22 mouse cellular contexts compared by ENCODE assay signal in the genomic region with DNA sequence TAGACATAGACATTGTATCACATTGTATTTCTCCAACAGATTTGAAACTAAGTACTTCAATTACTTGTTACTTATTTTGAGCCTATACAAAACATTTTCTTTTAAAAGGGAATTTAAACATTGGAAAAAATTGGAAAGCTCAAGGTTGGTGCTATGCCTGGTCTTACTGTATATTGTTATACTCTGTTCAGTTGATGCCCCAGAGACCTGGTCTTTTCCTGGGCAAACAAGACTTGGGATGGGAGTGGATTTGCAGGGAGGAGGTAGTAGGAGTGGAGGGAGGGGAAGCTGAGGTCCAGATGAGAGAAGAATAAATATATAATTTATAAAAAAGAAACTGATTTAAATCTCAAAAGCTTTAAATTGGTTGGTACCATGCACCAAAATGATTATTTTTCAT.
DNase-seq lines count a peak whose midpoint lies in the region; ATAC-seq lines count a peak whose summit lies in the region.
"Had no signal": no experiment of that assay in that cellular context is flagged by ENCODE, and none has a peak within 500 bp of the region (broad histone marks: within the 10 kb centered on the region; RNA-seq: fewer than 3 reads in every experiment).

No protein-coding gene starts in this region.

- no peaks in the 10 kb centered on the region for H3K27me3 ChIP-seq in kidney, embryonic 14.5 days (ENCODE audit: control insufficient read depth, insufficient read depth, low read length)
- H3K27me3 ChIP-seq in limb, embryonic 12.5 days: no peaks in the 10 kb centered on the region
- no peaks in the 10 kb centered on the region for H3K27me3 ChIP-seq in limb, embryonic 15.5 days
- no peaks in the 10 kb centered on the region for H3K27me3 ChIP-seq in embryonic facial prominence, embryonic 10.5 days (replicated peaks; ENCODE audit: low read depth, poor library complexity, severe bottlenecking)
- H3K27me3 ChIP-seq: embryonic facial prominence, embryonic 13.5 days; embryonic facial prominence, embryonic 15.5 days; forebrain, embryonic 12.5 days had no signal

- no peak overlapping the region for H3K27ac ChIP-seq in kidney, embryonic 14.5 days (ENCODE audit: low read depth, low read length)
- peak overlapping the region; percentile 62; the same call in 1 of the 2 replicates for H3K27ac ChIP-seq in limb, embryonic 12.5 days
- no peak overlapping the region for H3K27ac ChIP-seq in limb, embryonic 15.5 days
- no peak overlapping the region for H3K27ac ChIP-seq in embryonic facial prominence, embryonic 10.5 days (replicated peaks)
- H3K27ac ChIP-seq: embryonic facial prominence, embryonic 13.5 days; embryonic facial prominence, embryonic 15.5 days; forebrain, embryonic 10.5 days; forebrain, embryonic 12.5 days had no signal

- no peak overlapping the region for H3K4me3 ChIP-seq in kidney, embryonic 14.5 days (ENCODE audit: low read length)
- no peak overlapping the region for H3K4me3 ChIP-seq in limb, embryonic 12.5 days (replicated peaks)
- H3K4me3 ChIP-seq in limb, embryonic 15.5 days: no peak overlapping the region
- H3K4me3 ChIP-seq in embryonic facial prominence, embryonic 10.5 days: no peak overlapping the region
- H3K4me3 ChIP-seq: embryonic facial prominence, embryonic 13.5 days; embryonic facial prominence, embryonic 15.5 days; erythroblast, embryonic 14.5 days; forebrain, embryonic 10.5 days; forebrain, embryonic 12.5 days had no signal

- no peak overlapping the region for H3K9ac ChIP-seq in kidney, embryonic 14.5 days (ENCODE audit: low read depth, low read length)
- H3K9ac ChIP-seq in limb, embryonic 12.5 days (replicated peaks): no peak overlapping the region
- no peak overlapping the region for H3K9ac ChIP-seq in limb, embryonic 15.5 days
- H3K9ac ChIP-seq: embryonic facial prominence, embryonic 13.5 days; embryonic facial prominence, embryonic 15.5 days; forebrain, embryonic 12.5 days had no signal

- ATAC-seq in kidney, embryonic 14.5 days (ENCODE audit: low FRiP score, low TSS enrichment): 0 out of 2 replicates have a peak, but pooled peaks have one; percentile 9
- ATAC-seq in limb, embryonic 12.5 days (ENCODE audit: insufficient number of reproducible peaks, insufficient read depth, low FRiP score, low TSS enrichment, low read depth): peak; percentile 26; the same call in 1 of the 2 replicates
- ATAC-seq in limb, embryonic 15.5 days (ENCODE audit: insufficient number of reproducible peaks, low FRiP score, low TSS enrichment, low read depth): 0 out of 2 replicates have a peak, but pooled peaks have one; percentile 7
- no peak for ATAC-seq in CD4-positive, CD25-positive, alpha-beta regulatory T cell, adult 4 months
- ATAC-seq: forebrain, embryonic 14.5 days; forebrain, embryonic 16.5 days had no signal

- H3K36me3 ChIP-seq in kidney, embryonic 14.5 days (ENCODE audit: control insufficient read depth, insufficient read depth, low read length): no peaks in the 10 kb centered on the region
- H3K36me3 ChIP-seq in limb, embryonic 12.5 days: no peaks in the 10 kb centered on the region
- no peaks in the 10 kb centered on the region for H3K36me3 ChIP-seq in limb, embryonic 15.5 days
- no peaks in the 10 kb centered on the region for H3K36me3 ChIP-seq in embryonic facial prominence, embryonic 10.5 days (replicated peaks)
- H3K36me3 ChIP-seq: embryonic facial prominence, embryonic 13.5 days; embryonic facial prominence, embryonic 15.5 days; forebrain, embryonic 10.5 days; forebrain, embryonic 12.5 days had no signal

- H3K4me2 ChIP-seq in kidney, embryonic 14.5 days (replicated peaks; ENCODE audit: low read depth, low read length): no peak overlapping the region
- no peak overlapping the region for H3K4me2 ChIP-seq in limb, embryonic 12.5 days
- H3K4me2 ChIP-seq in limb, embryonic 15.5 days: no peak overlapping the region
- H3K4me2 ChIP-seq: embryonic facial prominence, embryonic 13.5 days; embryonic facial prominence, embryonic 15.5 days; forebrain, embryonic 12.5 days had no signal

- DNase-seq in kidney, adult 9 months: no peak
- DNase-seq in embryonic facial prominence, embryonic 10.5 days (ENCODE audit: low spot score): no peak
- DNase-seq: adrenal gland, adult 2 months; adrenal gland, postnatal 10 days; adrenal gland, postnatal 36 days; B cell, adult 2 months; cerebellum, adult 11-12 months; cerebellum, adult 2 months; cerebellum, adult 9-10 months; cerebellum, postnatal 10 days; cerebellum, postnatal 25 days had no signal

- H3K9me3 ChIP-seq in kidney, embryonic 14.5 days (ENCODE audit: control insufficient read depth, low read length): no peaks in the 10 kb centered on the region
- H3K9me3 ChIP-seq in limb, embryonic 12.5 days: no peaks in the 10 kb centered on the region
- H3K9me3 ChIP-seq in limb, embryonic 15.5 days: no peaks in the 10 kb centered on the region
- no peaks in the 10 kb centered on the region for H3K9me3 ChIP-seq in embryonic facial prominence, embryonic 10.5 days
- H3K9me3 ChIP-seq: embryonic facial prominence, embryonic 13.5 days; embryonic facial prominence, embryonic 15.5 days; forebrain, embryonic 10.5 days; forebrain, embryonic 12.5 days had no signal

- H3K4me1 ChIP-seq in kidney, embryonic 14.5 days (ENCODE audit: control insufficient read depth, insufficient read depth, low read length): no peaks in the 10 kb centered on the region
- peaks cover 4% of the 10 kb centered on the region for H3K4me1 ChIP-seq in limb, embryonic 12.5 days (replicated peaks)
- no peaks in the 10 kb centered on the region for H3K4me1 ChIP-seq in limb, embryonic 15.5 days
- H3K4me1 ChIP-seq in embryonic facial prominence, embryonic 10.5 days: no peaks in the 10 kb centered on the region
- H3K4me1 ChIP-seq: embryonic facial prominence, embryonic 13.5 days; embryonic facial prominence, embryonic 15.5 days; forebrain, embryonic 10.5 days; forebrain, embryonic 12.5 days had no signal
